Mouse (Mus musculus): ENCODE results near the gene Zfp536. TPM values are rescaled to one million over a fixed set of nuclear protein-coding genes. Genes with fewer than 3 reads are reported as not detected.
"Not testable (repeated sequence)": the region's sequence is repeated elsewhere in the genome, so short reads cannot be mapped to it uniquely, and the experiment has no call there.

The Zfp536 gene
- polyA plus RNA-seq, 1 experiment: not detected

DNA sequence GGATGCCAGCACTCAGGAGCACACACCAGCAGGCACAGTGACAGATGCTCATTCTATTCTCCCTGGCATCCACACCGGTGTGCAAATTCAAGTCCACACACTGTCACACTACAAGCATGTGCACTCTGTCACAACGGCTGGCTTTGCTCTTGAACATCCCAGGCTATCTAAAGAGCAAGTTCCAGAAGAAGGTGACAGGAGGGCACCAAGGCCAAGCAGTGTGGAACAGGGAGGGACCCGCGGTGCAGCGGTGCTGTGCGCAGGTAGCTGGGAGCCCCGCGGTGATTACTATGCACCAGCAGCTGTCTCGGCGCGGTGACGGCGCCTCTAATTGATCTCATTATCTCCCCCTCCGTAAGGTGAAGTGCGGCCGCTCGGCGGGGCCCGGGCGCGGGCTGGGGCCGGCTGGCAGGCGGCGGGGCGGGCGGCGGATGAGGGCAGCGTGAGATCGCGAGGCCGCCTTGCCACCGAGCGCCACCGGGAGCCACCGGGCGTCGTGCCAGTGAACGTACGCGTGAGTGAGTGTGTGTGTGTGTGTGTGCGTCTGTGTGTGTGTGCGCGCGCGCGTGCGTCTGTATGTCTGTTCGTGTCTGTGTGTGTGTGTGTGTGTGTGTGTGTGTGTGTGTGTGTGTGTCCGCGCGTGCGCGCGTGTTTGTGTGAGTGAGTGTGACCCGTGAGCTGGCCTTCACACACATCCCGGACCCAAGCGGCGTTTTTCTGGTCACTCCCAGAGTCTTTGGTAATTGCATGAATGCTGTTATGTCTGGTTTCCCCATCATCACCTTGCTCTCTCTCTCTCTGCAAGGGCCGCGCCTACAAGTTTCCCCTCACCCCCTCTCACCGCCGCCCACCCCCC lies 149.3 kb downstream of the Zfp536 start:
- Histone ChIP-seq H3K4me1 (ENCODE audit: control insufficient read depth, insufficient read depth, low read length) (no peaks in the 10 kb centered on the region; the same call in 1 of the 2 replicates), H3K27ac (ENCODE audit: control insufficient read depth, insufficient read depth, low read depth, low read length, poor library complexity) (no peak overlapping the region; the same call in 1 of the 2 replicates), H3K4me3 (replicated peaks; ENCODE audit: control insufficient read depth, low read depth, low read length) (peak overlapping the region; percentile 57)
- 3% methylated on average over 62 of the region's 62 CpGs for WGBS
- TF ChIP-seq POLR2A (IDR thresholded peaks at IDR 0.05; ENCODE audit: borderline replicate concordance, control insufficient read depth, low read depth, low read length) (no peak), CTCF (IDR thresholded peaks at IDR 0.05; ENCODE audit: control insufficient read depth, insufficient read depth, low read length) (no peak)

DNA sequence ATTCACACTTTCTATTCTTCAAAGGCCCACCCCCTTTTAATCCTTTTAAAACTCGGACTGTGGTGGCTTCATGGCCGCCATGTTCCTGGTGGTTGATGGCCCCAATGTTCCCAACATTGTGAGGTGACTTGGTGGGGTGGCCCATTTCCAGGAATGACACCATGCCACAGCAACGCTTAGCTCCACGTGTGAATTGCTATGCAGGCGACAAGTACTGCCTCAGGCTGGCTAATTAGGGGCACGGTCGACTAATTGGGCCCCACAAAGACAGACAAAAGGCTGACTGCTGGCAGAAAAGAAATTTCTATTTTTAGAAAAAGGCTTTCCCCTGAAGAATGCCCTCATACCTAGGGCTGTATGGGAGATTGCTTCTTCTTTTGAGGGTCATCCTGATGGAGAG lies 154.2 kb downstream of the Zfp536 start:
- Histone ChIP-seq H3K4me1 (ENCODE audit: control insufficient read depth, insufficient read depth, low read length) (no peaks in the 10 kb centered on the region; the same call in 1 of the 2 replicates), H3K27ac (ENCODE audit: control insufficient read depth, insufficient read depth, low read depth, low read length, poor library complexity) (no peak overlapping the region), H3K4me3 (replicated peaks; ENCODE audit: control insufficient read depth, low read depth, low read length) (no peak overlapping the region)
- TF ChIP-seq POLR2A (IDR thresholded peaks at IDR 0.05; ENCODE audit: borderline replicate concordance, control insufficient read depth, low read depth, low read length) (no peak), CTCF (IDR thresholded peaks at IDR 0.05; ENCODE audit: control insufficient read depth, insufficient read depth, low read length) (no peak)
- WGBS: 72% methylated on average over 7 of the region's 7 CpGs

DNA sequence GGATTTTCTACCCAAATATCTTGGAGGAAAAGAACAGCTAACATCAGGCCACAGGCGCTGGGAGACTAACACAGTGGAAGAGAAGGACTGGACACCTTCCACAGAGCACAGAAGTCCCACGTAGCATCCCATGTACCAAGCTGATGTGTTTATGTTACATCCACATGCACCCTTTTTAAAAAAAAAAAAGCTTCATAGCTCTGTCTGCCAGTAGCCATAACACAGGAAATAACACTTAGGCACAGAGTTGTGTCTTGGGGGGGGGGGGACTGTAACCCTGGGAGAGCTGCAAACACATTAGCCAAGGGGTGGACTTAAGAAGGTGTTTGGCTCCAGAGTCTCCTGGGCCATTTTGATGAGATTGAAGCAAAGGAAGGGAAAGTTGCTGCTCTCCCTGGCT lies 155.6 kb downstream of the Zfp536 start:
- no peak overlapping the region for H3K27ac ChIP-seq (ENCODE audit: control insufficient read depth, insufficient read depth, low read depth, low read length, poor library complexity)
- TF ChIP-seq CTCF (IDR thresholded peaks at IDR 0.05; ENCODE audit: control insufficient read depth, insufficient read depth, low read length) (no peak), POLR2A (IDR thresholded peaks at IDR 0.05; ENCODE audit: borderline replicate concordance, control insufficient read depth, low read depth, low read length) (no peak)
- H3K4me1 ChIP-seq (ENCODE audit: control insufficient read depth, insufficient read depth, low read length): no peaks in the 10 kb centered on the region
- WGBS: 85% methylated on average over 2 of the region's 2 CpGs
- no peak overlapping the region for H3K4me3 ChIP-seq (replicated peaks; ENCODE audit: control insufficient read depth, low read depth, low read length)

DNA sequence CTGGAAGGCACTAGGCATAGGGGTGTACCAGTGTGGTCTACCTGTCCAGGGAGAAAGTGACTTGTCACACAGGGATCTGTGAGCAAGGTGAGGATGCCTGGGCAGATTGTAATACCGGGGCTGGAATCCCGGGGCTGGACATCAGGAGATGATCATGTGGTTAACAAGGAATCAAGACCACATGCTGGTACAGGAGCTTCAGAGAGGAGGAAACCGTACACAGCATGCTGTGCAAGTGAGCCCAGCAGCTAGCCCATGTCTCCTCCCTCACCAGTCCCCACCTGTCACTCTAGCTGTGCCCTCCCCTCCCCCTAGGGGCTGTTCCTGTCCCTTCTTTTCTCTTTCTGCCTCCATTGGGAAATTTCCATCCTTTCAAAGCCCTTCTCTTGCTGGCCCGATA lies 157.5 kb downstream of the Zfp536 start:
- Histone ChIP-seq H3K27ac (ENCODE audit: control insufficient read depth, insufficient read depth, low read depth, low read length, poor library complexity) (no peak overlapping the region), H3K4me1 (ENCODE audit: control insufficient read depth, insufficient read depth, low read length) (no peaks in the 10 kb centered on the region), H3K4me3 (replicated peaks; ENCODE audit: control insufficient read depth, low read depth, low read length) (no peak overlapping the region)
- TF ChIP-seq CTCF (IDR thresholded peaks at IDR 0.05; ENCODE audit: control insufficient read depth, insufficient read depth, low read length) (no peak), POLR2A (IDR thresholded peaks at IDR 0.05; ENCODE audit: borderline replicate concordance, control insufficient read depth, low read depth, low read length) (no peak)
- WGBS: 73% methylated on average over 4 of the region's 4 CpGs

DNA sequence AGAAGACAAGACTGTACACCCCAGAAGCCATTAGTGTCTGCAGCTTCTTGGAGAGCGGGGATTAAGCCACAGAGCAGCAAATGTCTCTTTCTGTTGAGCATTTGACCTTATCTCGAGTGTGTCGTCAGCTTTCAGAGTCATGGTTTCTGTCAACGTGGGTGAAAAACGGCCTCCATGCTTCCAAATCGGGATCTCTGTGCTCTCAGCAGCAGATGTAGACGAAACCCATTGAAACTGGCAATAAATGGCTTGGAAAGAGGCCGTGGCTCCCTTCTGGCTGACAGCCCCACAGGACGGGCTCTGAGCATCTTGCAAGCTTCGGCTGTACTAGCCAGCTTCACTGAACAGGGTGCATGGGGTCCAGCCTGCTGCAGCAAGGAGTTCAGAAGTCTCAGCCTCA lies 159.1 kb downstream of the Zfp536 start:
- no peak for TF ChIP-seq POLR2A (IDR thresholded peaks at IDR 0.05; ENCODE audit: borderline replicate concordance, control insufficient read depth, low read depth, low read length)
- no peak for TF ChIP-seq CTCF (IDR thresholded peaks at IDR 0.05; ENCODE audit: control insufficient read depth, insufficient read depth, low read length)
- Histone ChIP-seq H3K4me3 (replicated peaks; ENCODE audit: control insufficient read depth, low read depth, low read length) (no peak overlapping the region), H3K27ac (ENCODE audit: control insufficient read depth, insufficient read depth, low read depth, low read length, poor library complexity) (no peak overlapping the region), H3K4me1 (ENCODE audit: control insufficient read depth, insufficient read depth, low read length) (no peaks in the 10 kb centered on the region)
- 77% methylated on average over 10 of the region's 10 CpGs for WGBS

DNA sequence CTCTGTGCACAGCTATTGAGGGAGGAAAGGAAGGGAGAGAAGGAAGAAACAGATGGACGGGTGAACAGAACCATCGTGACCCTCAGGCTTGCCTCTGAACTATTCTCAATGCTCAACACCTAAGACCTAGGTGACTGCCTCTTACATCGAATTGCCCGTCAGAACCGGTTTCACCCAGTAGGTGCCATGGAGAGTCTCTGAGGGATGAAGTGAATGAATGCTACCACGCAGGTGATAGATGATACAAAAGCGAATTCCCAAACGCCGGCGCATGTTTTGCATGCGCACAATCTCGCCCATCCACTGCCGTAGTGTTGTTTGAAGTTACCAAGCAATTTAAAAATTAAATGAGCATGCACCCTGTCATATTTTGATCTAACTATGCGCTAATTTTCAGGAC lies 164.9 kb downstream of the Zfp536 start:
- Histone ChIP-seq H3K4me3 (replicated peaks; ENCODE audit: control insufficient read depth, low read depth, low read length) (no peak overlapping the region), H3K4me1 (ENCODE audit: control insufficient read depth, insufficient read depth, low read length) (no peaks in the 10 kb centered on the region; the same call in 1 of the 2 replicates), H3K27ac (ENCODE audit: control insufficient read depth, insufficient read depth, low read depth, low read length, poor library complexity) (no peak overlapping the region)
- TF ChIP-seq POLR2A (IDR thresholded peaks at IDR 0.05; ENCODE audit: borderline replicate concordance, control insufficient read depth, low read depth, low read length): no peak
- TF ChIP-seq CTCF (IDR thresholded peaks at IDR 0.05; ENCODE audit: control insufficient read depth, insufficient read depth, low read length): no peak
- WGBS: 90% methylated on average over 14 of the region's 14 CpGs

DNA sequence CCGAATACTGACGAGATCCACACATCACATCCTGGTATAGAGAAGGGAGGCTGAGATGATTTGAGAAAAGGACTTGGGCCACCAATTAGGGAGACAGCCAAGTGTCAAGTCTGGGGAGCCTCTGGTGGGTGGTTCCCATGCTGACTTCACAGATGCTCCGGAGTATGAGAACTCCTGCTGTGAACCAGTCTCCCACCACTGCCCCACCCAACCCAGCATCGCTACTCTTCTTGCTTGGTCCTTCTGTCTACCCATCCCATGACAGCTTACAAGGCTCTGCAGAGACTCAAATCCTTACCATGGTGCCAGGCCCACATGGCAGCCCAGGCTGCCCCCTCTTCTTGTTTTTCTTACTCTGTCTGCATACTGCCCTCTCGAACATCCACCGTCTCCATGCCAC lies 165.5 kb downstream of the Zfp536 start:
- 87% methylated on average over 6 of the region's 6 CpGs for WGBS
- Histone ChIP-seq H3K4me3 (replicated peaks; ENCODE audit: control insufficient read depth, low read depth, low read length) (no peak overlapping the region), H3K4me1 (ENCODE audit: control insufficient read depth, insufficient read depth, low read length) (no peaks in the 10 kb centered on the region; the same call in 1 of the 2 replicates), H3K27ac (ENCODE audit: control insufficient read depth, insufficient read depth, low read depth, low read length, poor library complexity) (no peak overlapping the region)
- TF ChIP-seq POLR2A (IDR thresholded peaks at IDR 0.05; ENCODE audit: borderline replicate concordance, control insufficient read depth, low read depth, low read length) (no peak), CTCF (IDR thresholded peaks at IDR 0.05; ENCODE audit: control insufficient read depth, insufficient read depth, low read length) (no peak)

DNA sequence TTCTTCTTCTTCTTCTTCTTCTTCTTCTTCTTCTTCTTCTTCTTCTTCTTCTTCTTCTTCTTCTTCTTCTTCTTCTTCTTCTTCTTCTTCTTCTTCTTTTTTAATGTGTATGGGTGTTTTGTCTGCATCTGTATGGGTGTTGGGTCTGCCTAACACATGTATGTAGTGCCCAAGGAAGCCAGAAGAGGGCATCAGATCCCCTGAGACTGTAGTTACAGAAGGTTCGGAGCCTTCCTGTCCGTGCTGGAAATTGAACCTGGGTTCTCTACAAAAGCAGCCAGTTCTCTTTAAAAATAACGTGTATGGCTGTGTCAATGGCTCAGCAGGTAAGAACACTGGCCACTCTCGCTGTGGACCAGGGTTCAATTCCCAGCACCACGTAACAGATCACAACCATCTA lies 167.0 kb downstream of the Zfp536 start:
- no peak overlapping the region for H3K27ac ChIP-seq (ENCODE audit: control insufficient read depth, insufficient read depth, low read depth, low read length, poor library complexity)
- no peaks in the 10 kb centered on the region; the same call in 1 of the 2 replicates for H3K4me1 ChIP-seq (ENCODE audit: control insufficient read depth, insufficient read depth, low read length)
- no peak overlapping the region for H3K4me3 ChIP-seq (replicated peaks; ENCODE audit: control insufficient read depth, low read depth, low read length)
- no peak for TF ChIP-seq POLR2A (IDR thresholded peaks at IDR 0.05; ENCODE audit: borderline replicate concordance, control insufficient read depth, low read depth, low read length)
- TF ChIP-seq CTCF (IDR thresholded peaks at IDR 0.05; ENCODE audit: control insufficient read depth, insufficient read depth, low read length): no peak
- WGBS: 76% methylated on average over 5 of the region's 5 CpGs

DNA sequence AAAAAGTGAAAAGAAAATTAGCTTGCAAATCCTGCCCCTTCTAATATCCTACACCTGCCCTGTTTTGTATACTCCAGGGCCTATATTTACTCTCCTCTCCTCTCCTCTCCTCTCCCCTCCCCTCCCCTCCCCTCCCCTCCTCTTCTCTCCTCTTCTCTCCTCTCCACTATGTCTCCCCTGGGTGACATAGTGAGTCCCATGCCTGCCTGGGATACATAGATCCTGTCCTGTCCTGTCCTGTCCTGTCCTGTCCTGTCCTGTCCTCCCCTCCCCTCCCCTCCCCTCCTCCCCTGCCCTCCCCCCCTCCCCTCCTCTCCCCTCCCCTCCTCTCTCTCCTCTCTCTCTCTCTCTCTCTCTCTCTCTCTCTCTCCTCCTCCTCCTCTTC lies 169.9 kb downstream of the Zfp536 start:
- H3K27ac ChIP-seq (ENCODE audit: control insufficient read depth, insufficient read depth, low read depth, low read length, poor library complexity); H3K4me1 ChIP-seq (ENCODE audit: control insufficient read depth, insufficient read depth, low read length); H3K4me3 ChIP-seq (replicated peaks; ENCODE audit: control insufficient read depth, low read depth, low read length): not testable (repeated sequence)
